Mouse (Mus musculus) kidney, adult 2 months (tissue): ENCODE data around the gene Recql5. TPM values are rescaled to one million over a fixed set of nuclear protein-coding genes. Genes with fewer than 3 reads are reported as not detected.

ENCODE experiments used
- DNase-seq: peaks from one replicate; pipeline ENCODE4 v3.0.0; 2021
- H3K27ac ChIP-seq: fragments of 200-500 bp; 2 replicates; pipeline ENCODE4 v1.5.1; 2012; ENCODE audit warnings: low read depth, low read length, control low read depth, inconsistent platforms; ENCODE audit not compliant: insufficient read depth
- H3K27me3 ChIP-seq: fragments of 200-500 bp; replicated peaks from 2 replicates; pipeline ENCODE4 v1.6.1; 2012; ENCODE audit warnings: mild to moderate bottlenecking, moderate library complexity, low read length, inconsistent platforms; ENCODE audit not compliant: control insufficient read depth, insufficient read depth
- H3K36me3 ChIP-seq: fragments of 200-500 bp; 2 replicates; pipeline ENCODE4 v1.6.1; 2012; ENCODE audit warnings: mild to moderate bottlenecking, moderate library complexity, low read length, inconsistent platforms; ENCODE audit not compliant: control insufficient read depth, insufficient read depth
- H3K4me1 ChIP-seq: fragments of 200-500 bp; 2 replicates; pipeline ENCODE4 v1.6.1; 2011; ENCODE audit warnings: low read length; ENCODE audit not compliant: control insufficient read depth, insufficient read depth
- H3K4me3 ChIP-seq: fragments of 200-500 bp; 2 replicates; pipeline ENCODE4 v1.5.1; 2011; ENCODE audit warnings: mild to moderate bottlenecking, low read depth, low read length, control low read depth; ENCODE audit not compliant: insufficient read depth
- CTCF ChIP-seq: fragments of 200-500 bp; conservative IDR thresholded peaks from 2 replicates; pipeline ENCODE4 v1.5.1; 2011; ENCODE audit warnings: low read depth, mild to moderate bottlenecking, control low read depth, low read length, moderate library complexity, mixed read lengths; ENCODE audit not compliant: insufficient read depth, insufficient read length
- POLR2A ChIP-seq: fragments of 200-500 bp; IDR thresholded peaks from one replicate; pipeline ENCODE4 v1.6.1; 2011; ENCODE audit warnings: low read depth, low read length, control low read depth
- WGBS: fragments of 180-500 bp; shearing (Covaris S2); methylation state at CpG from one replicate; pipeline ENCODE4 v1.1.7; 2018; 5-methylcytosine and 5-hydroxymethylcytosine counted together
- polyA plus RNA-seq: library from polyadenylated mRNA; depleted of rRNA; stranded (reverse); fragments of >200 nt; gene quantifications from 2 replicates; pipeline ENCODE4 v1.2.3, GENCODE M21; 2012

Recql5 gene
- polyA plus RNA-seq, 1 experiment = 16.9 TPM

DNA sequence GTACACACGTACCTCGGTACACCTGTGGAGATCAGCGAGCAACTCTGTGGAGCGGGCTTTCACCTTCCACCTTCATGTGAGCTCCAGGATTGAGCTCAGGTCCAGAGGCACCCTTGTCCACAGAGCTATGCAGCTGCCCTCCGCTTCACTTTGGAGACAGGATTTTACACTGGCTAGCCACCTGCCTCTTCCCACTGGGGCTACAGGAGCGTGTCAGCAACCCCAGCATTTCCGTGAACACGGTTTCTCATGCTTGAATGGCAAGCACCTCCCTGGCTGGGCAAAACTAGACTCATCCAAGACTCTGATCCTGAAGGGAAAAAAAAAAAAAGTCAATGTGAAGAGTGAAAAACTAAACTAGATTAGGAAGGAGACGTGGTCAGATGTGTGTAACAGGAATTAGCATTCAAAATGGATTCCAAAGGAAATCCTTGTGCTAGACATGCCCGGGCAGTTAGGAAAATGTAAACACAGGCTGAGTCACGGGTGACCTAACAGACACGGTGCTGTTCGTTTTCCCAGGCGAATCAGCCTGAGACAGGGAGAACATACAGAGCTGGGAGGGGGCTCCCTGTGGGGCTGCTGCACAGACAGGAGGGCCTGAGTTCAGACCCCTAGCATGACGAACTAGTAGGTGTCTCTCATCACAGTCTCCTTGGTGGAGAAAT lies 36.9 kb upstream of the Recql5 start:
- TF ChIP-seq POLR2A (no peak), CTCF (no peak)
- Histone ChIP-seq H3K27me3 (no peaks in the 10 kb centered on the region), H3K4me1 (no peaks in the 10 kb centered on the region), H3K4me3 (no peak overlapping the region), H3K36me3 (no peaks in the 10 kb centered on the region), H3K27ac (peak overlapping the region; percentile 39; the same call in 1 of the 2 replicates)
- peak; percentile 60 for DNase-seq
- 42% methylated on average over 15 of the region's 15 CpGs for WGBS

DNA sequence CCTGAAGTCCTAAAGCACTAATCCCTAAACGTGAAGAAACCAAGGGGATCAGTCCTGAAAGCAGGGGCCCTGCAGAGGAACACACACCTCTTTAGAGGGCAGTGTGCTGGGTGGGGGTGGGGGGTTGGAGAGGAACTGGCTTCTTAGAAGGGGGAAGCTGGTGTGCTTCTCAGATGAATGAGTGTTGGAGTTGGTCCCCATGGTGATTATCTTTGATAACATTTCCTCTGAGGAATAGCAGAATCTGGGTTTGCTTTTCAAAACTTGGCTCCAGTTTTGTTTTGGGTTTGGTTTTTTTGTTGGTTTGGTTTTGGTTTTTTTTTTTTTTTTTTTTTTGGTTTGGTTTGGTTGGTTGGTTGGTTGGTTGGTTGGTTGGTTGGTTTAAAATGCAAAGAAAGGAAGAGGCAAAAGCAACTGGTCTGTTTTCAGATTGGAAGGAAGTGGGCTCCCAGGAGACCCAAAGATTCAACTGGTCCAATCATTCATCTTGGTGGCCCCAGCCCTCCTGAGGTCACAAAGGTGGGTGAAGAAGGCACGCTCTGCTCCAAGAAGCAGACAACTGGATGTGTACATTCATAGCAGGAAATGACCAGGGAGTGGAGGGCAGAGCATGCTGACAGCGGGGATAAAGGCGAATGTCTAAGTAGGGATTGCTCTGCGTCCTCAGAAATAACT lies 35.6 kb upstream of the Recql5 start:
- H3K4me3 ChIP-seq = no peak overlapping the region
- TF ChIP-seq CTCF = no peak
- no peak for TF ChIP-seq POLR2A
- H3K4me1 ChIP-seq = no peaks in the 10 kb centered on the region
- no peak for DNase-seq
- H3K36me3 ChIP-seq = no peaks in the 10 kb centered on the region
- no peaks in the 10 kb centered on the region for H3K27me3 ChIP-seq
- 66% methylated on average over 5 of the region's 5 CpGs for WGBS
- H3K27ac ChIP-seq = no peak overlapping the region

DNA sequence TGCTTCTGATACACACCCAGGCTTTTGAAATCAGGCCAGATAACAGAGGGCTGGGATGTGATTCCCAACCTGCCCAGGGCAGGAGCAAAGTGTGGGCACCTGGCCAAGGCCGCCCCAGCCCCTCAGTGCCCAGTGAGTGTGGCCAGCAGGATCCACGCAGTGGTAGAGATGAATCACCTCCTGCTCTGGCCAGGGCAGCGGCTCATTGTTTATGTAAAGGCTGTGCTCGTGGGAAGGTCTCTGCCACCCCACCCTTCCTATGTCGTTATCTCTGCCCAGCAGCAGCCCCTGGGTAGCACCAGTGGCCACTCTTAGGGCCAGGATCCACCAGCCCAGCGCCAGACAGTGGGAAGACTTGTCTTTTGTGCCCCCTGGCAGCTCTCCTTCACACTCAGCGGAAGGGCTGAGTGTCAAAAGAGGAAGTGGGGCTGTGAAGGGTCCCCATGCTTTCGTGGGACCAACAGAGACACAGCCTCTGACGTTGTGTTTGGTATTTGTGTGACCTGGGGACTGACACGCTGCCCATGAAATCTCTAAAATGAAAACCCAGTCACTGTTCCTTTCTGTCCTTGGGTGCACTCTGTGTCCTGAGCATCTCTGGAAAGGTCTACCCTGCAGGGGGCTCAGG lies 31.8 kb upstream of the Recql5 start:
- TF ChIP-seq POLR2A = no peak
- no peak for TF ChIP-seq CTCF
- H3K27ac ChIP-seq = no peak overlapping the region
- whole genome bisulfite sequencing = 67% methylated on average over 10 of the region's 10 CpGs
- H3K4me3 ChIP-seq = no peak overlapping the region
- DNase-seq = peak; percentile 45
- H3K4me1 ChIP-seq = no peaks in the 10 kb centered on the region
- no peaks in the 10 kb centered on the region for H3K27me3 ChIP-seq
- H3K36me3 ChIP-seq = no peaks in the 10 kb centered on the region; the same call in 1 of the 2 replicates

DNA sequence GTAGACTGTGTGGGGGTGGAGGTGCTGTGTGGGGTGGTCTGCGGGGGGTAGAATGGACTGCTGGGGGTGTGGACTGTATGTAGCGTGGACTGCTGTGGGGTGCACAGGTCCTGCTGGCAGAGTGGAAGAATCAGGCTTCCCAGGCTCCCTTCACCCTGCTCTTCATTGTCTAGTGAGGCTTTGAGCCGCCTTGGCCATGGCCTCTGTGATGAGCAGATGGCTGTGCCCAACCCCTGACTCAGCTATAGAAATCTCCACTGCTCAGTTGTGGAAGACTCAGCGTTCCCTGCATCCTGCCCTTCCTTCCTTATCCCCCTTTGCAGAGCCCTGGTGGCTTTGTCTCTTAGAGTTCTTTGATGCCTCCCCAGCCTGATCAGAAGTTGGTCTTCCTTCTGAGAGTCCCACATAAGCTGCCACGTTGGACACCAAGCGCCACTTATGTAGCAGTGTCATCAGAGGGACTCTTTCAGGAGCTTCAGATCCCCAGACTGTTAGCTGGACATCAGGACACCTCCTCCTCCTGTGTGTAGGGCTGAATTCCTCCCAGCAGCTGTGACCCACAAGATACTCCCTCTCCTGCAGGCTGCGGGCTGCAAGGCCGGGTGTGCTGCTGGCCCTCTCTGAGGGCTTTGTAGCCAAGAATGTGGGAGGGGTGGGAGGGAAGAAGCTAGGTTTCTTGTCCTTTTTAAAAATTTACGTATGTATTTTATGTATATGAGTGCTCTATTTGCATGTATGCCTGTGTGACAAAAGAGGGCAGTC lies 29.6 kb upstream of the Recql5 start:
- DNase-seq = no peak
- Histone ChIP-seq H3K4me3 (no peak overlapping the region), H3K27ac (no peak overlapping the region), H3K36me3 (no peaks in the 10 kb centered on the region; the same call in 1 of the 2 replicates), H3K4me1 (no peaks in the 10 kb centered on the region), H3K27me3 (no peaks in the 10 kb centered on the region)
- TF ChIP-seq CTCF (no peak), POLR2A (no peak)
- 94% methylated on average over 9 of the region's 9 CpGs for WGBS

DNA sequence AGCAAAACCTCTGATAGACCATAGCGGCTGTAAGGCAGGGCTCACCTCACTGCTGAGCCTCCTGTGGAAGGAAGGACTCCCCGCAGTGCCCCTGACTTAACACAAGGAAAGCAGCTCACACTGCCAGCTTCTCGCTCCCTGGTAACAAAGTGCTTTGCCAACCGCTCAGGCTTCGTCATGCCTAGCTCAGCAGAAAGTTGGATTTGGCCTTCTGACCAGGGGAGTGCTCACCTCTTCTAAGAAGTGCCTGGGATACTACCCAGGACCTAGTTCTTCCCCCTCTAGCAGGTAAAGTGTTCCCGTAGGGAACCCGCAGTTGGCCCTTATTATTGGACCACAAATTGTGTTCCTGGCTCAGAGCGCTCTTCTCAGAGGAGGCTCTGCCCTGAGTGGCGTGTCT lies 25.7 kb upstream of the Recql5 start:
- no peak overlapping the region for H3K4me3 ChIP-seq
- no peaks in the 10 kb centered on the region for H3K27me3 ChIP-seq
- 86% methylated on average over 9 of the region's 9 CpGs for WGBS
- peaks cover 13% of the 10 kb centered on the region; the same call in 1 of the 2 replicates for H3K4me1 ChIP-seq
- H3K27ac ChIP-seq = no peak overlapping the region
- no peaks in the 10 kb centered on the region; the same call in 1 of the 2 replicates for H3K36me3 ChIP-seq
- TF ChIP-seq POLR2A = no peak
- TF ChIP-seq CTCF = no peak
- peak; percentile 66 for DNase-seq

DNA sequence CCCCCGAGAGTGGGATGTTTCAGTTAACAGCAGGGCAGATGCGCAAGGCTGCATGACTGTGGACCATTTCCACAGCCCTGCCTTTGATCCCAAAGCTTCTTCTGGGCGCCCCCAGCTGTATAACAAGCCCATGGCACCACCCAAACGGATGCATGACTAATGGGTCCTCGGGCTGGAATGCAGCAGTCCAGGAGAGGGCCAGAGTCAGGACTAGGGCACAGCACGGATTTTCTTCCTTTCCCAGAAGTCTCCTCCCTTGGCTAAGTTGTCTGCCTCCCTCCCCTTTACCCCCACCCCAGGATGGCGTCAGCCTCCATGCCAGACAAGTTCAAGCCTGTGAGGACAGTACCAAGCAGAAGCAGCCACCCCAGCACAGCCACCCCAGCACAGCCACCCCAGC lies 24.7 kb upstream of the Recql5 start:
- Histone ChIP-seq H3K4me3 (no peak overlapping the region), H3K27ac (no peak overlapping the region), H3K36me3 (no peaks in the 10 kb centered on the region; the same call in 1 of the 2 replicates), H3K4me1 (peaks cover 13% of the 10 kb centered on the region; the same call in 1 of the 2 replicates), H3K27me3 (no peaks in the 10 kb centered on the region)
- no peak for DNase-seq
- WGBS = 73% methylated on average over 7 of the region's 7 CpGs
- no peak for TF ChIP-seq CTCF
- TF ChIP-seq POLR2A = no peak
